Mouse (Mus musculus) kidney, embryonic 16.5 days (tissue): ENCODE measurements around the gene Rsl24d1. TPM values are rescaled to one million over a fixed set of nuclear protein-coding genes. Genes with fewer than 3 reads are reported as not detected.
"Not testable (repeated sequence)": the region's sequence is repeated elsewhere in the genome, so short reads cannot be mapped to it uniquely, and the experiment has no call there.

ENCODE experiments used
- ATAC-seq: fragments of 200-750 bp; cut with Nextera tagmentation; 2 replicates; pipeline ENCODE4 v1.8.0; 2017; ENCODE audit warnings: moderate TSS enrichment; ENCODE audit not compliant: low FRiP score, low TSS enrichment
- H3K27ac ChIP-seq: fragments of 300-500 bp; sonication (generic); 2 replicates; pipeline ENCODE4 v1.5.1; 2014; ENCODE audit warnings: low read length
- H3K27me3 ChIP-seq: fragments of 300-500 bp; sonication (generic); 2 replicates; pipeline ENCODE4 v1.6.1; 2014; ENCODE audit warnings: low read length, control low read depth, mixed read lengths; ENCODE audit not compliant: insufficient read depth
- H3K36me3 ChIP-seq: fragments of 300-500 bp; sonication (generic); 2 replicates; pipeline ENCODE4 v1.6.1; 2014; ENCODE audit warnings: low read length, control low read depth, mixed read lengths; ENCODE audit not compliant: insufficient read depth
- H3K4me1 ChIP-seq: fragments of 300-500 bp; sonication (generic); 2 replicates; pipeline ENCODE4 v1.6.1; 2014; ENCODE audit warnings: low read length, control low read depth, mixed read lengths; ENCODE audit not compliant: insufficient read depth
- H3K4me2 ChIP-seq: fragments of 300-500 bp; sonication (generic); replicated peaks from 2 replicates; pipeline ENCODE4 v1.6.1; 2014; ENCODE audit warnings: low read depth, low read length
- H3K4me3 ChIP-seq: fragments of 300-500 bp; sonication (generic); 2 replicates; pipeline ENCODE4 v1.5.1; 2014; ENCODE audit warnings: mild to moderate bottlenecking, low read length
- H3K9ac ChIP-seq: fragments of 300-500 bp; sonication (generic); replicated peaks from 2 replicates; pipeline ENCODE4 v1.6.1; 2014; ENCODE audit warnings: low read length
- H3K9me3 ChIP-seq: fragments of 300-500 bp; sonication (generic); 2 replicates; pipeline ENCODE4 v1.6.1; 2016; ENCODE audit warnings: low read length, control low read depth
- WGBS: fragments of 180-500 bp; shearing (Covaris S2); extraction: QIAGEN DNeasy Blood & Tissue Kit; methylation state at CpG from one replicate; pipeline ENCODE4 v1.1.7; 2014; 5-methylcytosine and 5-hydroxymethylcytosine counted together
- polyA plus RNA-seq: library from polyadenylated mRNA; unstranded; fragments of >200 nt; fragmentation: Nextera tagmentation; extraction: Ambion mirVana; gene quantifications from 2 replicates; pipeline ENCODE4 v1.2.1, GENCODE M21; 2015

Gene Rsl24d1
- polyA plus RNA-seq: 109 and 110 TPM in 2 replicates

- no peaks in the 10 kb centered on the region for H3K9me3 ChIP-seq
- H3K9ac ChIP-seq: peak within 1 kb of the TSS; percentile 85
- peaks cover 13% of the 10 kb centered on the region for H3K4me1 ChIP-seq
- peak within 1 kb of the TSS; percentile 82 for H3K27ac ChIP-seq
- H3K4me3 ChIP-seq: peak within 1 kb of the TSS; percentile 99
- H3K4me2 ChIP-seq: peak within 1 kb of the TSS; percentile 84
- under 1% methylated on average over 64 of the region's 64 CpGs for WGBS
- H3K36me3 ChIP-seq: peaks cover 21% of the 10 kb centered on the region
- peak; percentile 97 for ATAC-seq
- H3K27me3 ChIP-seq: no peaks in the 10 kb centered on the region
These were observed at the start of gene Rsl24d1 for GRCm38 (mm10) chr9:73112919-73113906. Gene Rsl24d1, plus strand, starts transcription at chr9:73113426.

- H3K9me3 ChIP-seq: no peaks in the 10 kb centered on the region
- no peak for ATAC-seq
- peaks cover 24% of the 10 kb centered on the region for H3K4me1 ChIP-seq
- no peak overlapping the region for H3K27ac ChIP-seq
- no peaks in the 10 kb centered on the region for H3K27me3 ChIP-seq
- H3K4me2 ChIP-seq: peak overlapping the region; percentile 41
- H3K4me3 ChIP-seq: peak overlapping the region; percentile 12; the same call in 1 of the 2 replicates
- 18% methylated on average over 15 of the region's 15 CpGs for WGBS
- no peaks in the 10 kb centered on the region for H3K36me3 ChIP-seq
- H3K9ac ChIP-seq: no peak overlapping the region; the same call in 1 of the 2 replicates
These were observed 49.5 kb upstream of the Rsl24d1 start for GRCm38 (mm10) chr9:73063621-73064290.

GRCm38 (mm10) chr9:73067086-73067485, 46.1 kb upstream of the Rsl24d1 start:
- Histone ChIP-seq H3K27me3 (no peaks in the 10 kb centered on the region), H3K9ac (no peak overlapping the region), H3K27ac (peak overlapping the region; percentile 39; the same call in 1 of the 2 replicates), H3K4me3 (0 out of 2 replicates have a peak overlapping the region, but pooled peaks have one; percentile 16), H3K9me3 (no peaks in the 10 kb centered on the region), H3K4me2 (peak overlapping the region; percentile 39), H3K36me3 (no peaks in the 10 kb centered on the region), H3K4me1 (peaks cover 24% of the 10 kb centered on the region)
- ATAC-seq: peak; percentile 80
- 25% methylated on average over 9 of the region's 10 CpGs for WGBS

GRCm38 (mm10) chr9:73068230-73068679, 45.0 kb upstream of the Rsl24d1 start:
- 11% methylated on average over 6 of the region's 6 CpGs for WGBS
- no peaks in the 10 kb centered on the region for H3K36me3 ChIP-seq
- H3K4me1 ChIP-seq: peaks cover 23% of the 10 kb centered on the region
- H3K9ac ChIP-seq: no peak overlapping the region
- peak overlapping the region; percentile 0; the same call in 1 of the 2 replicates for H3K4me2 ChIP-seq
- ATAC-seq: peak; percentile 87
- peak overlapping the region; percentile 60 for H3K27ac ChIP-seq
- H3K9me3 ChIP-seq: no peaks in the 10 kb centered on the region
- no peaks in the 10 kb centered on the region for H3K27me3 ChIP-seq
- H3K4me3 ChIP-seq: no peak overlapping the region

GRCm38 (mm10) chr9:73068688-73069087, 44.5 kb upstream of the Rsl24d1 start:
- H3K9ac ChIP-seq: no peak overlapping the region
- WGBS: 71% methylated on average over 6 of the region's 6 CpGs
- H3K4me1 ChIP-seq: peaks cover 18% of the 10 kb centered on the region
- no peaks in the 10 kb centered on the region for H3K27me3 ChIP-seq
- H3K4me3 ChIP-seq: no peak overlapping the region
- H3K4me2 ChIP-seq: no peak overlapping the region
- no peaks in the 10 kb centered on the region for H3K36me3 ChIP-seq
- H3K9me3 ChIP-seq: no peaks in the 10 kb centered on the region
- ATAC-seq: no peak; the same call in 1 of the 2 replicates
- peak overlapping the region; percentile 58 for H3K27ac ChIP-seq

GRCm38 (mm10) chr9:73070971-73071659, 42.1 kb upstream of the Rsl24d1 start:
- no peak overlapping the region for H3K27ac ChIP-seq
- WGBS: 71% methylated on average over 10 of the region's 10 CpGs
- no peak for ATAC-seq

GRCm38 (mm10) chr9:73072426-73072825, 40.8 kb upstream of the Rsl24d1 start:
- H3K9me3 ChIP-seq: no peaks in the 10 kb centered on the region
- H3K4me2 ChIP-seq: no peak overlapping the region
- no peaks in the 10 kb centered on the region for H3K36me3 ChIP-seq
- H3K27ac ChIP-seq: no peak overlapping the region
- ATAC-seq: no peak
- H3K27me3 ChIP-seq: no peaks in the 10 kb centered on the region
- peaks cover 9% of the 10 kb centered on the region for H3K4me1 ChIP-seq
- no peak overlapping the region for H3K9ac ChIP-seq
- WGBS: 86% methylated on average over 8 of the region's 8 CpGs
- no peak overlapping the region for H3K4me3 ChIP-seq

More at GRCm38 (mm10) chr9:73070971-73071659, 42.1 kb upstream of the Rsl24d1 start:
- no peak overlapping the region for H3K9ac ChIP-seq
- peaks cover 14% of the 10 kb centered on the region for H3K4me1 ChIP-seq
- no peaks in the 10 kb centered on the region for H3K9me3 ChIP-seq
- no peaks in the 10 kb centered on the region for H3K27me3 ChIP-seq
- H3K4me3 ChIP-seq: no peak overlapping the region
- H3K36me3 ChIP-seq: no peaks in the 10 kb centered on the region
- no peak overlapping the region for H3K4me2 ChIP-seq

GRCm38 (mm10) chr9:73073169-73073568, 40.1 kb upstream of the Rsl24d1 start:
- Histone ChIP-seq H3K27me3 (no peaks in the 10 kb centered on the region), H3K9ac (no peak overlapping the region), H3K4me3 (no peak overlapping the region), H3K9me3 (no peaks in the 10 kb centered on the region), H3K36me3 (no peaks in the 10 kb centered on the region), H3K4me1 (peaks cover 1% of the 10 kb centered on the region), H3K4me2 (no peak overlapping the region), H3K27ac (no peak overlapping the region)
- 91% methylated on average over 5 of the region's 5 CpGs for WGBS
- no peak for ATAC-seq

- H3K9ac ChIP-seq, H3K4me3 ChIP-seq: not testable (repeated sequence)
- 90% methylated on average over 9 of the region's 12 CpGs for WGBS
These were observed 33.9 kb upstream of the Rsl24d1 start for GRCm38 (mm10) chr9:73079349-73079748.

More at GRCm38 (mm10) chr9:73079349-73079748, 33.9 kb upstream of the Rsl24d1 start:
- not testable (repeated sequence) for H3K36me3 ChIP-seq, H3K27me3 ChIP-seq, ATAC-seq, H3K9me3 ChIP-seq, H3K4me2 ChIP-seq, H3K4me1 ChIP-seq, H3K27ac ChIP-seq
